Mouse (Mus musculus) induced T-regulatory cell, adult 2 months (primary cell): ENCODE results near the gene Eps8l1.
A peak's percentile ranks its signal among the peaks of the same experiment; 100 is the strongest.

Experiments
- DNase-seq: peaks from one replicate; pipeline ENCODE4 v3.0.0-alpha.2; 2012; ENCODE audit warnings: low read depth

Eps8l1 gene

GRCm38 (mm10) chr7:4478021-4478795 lies 17.7 kb downstream of the Eps8l1 start:
- DNase-seq = no peak

GRCm38 (mm10) chr7:4478796-4479291 lies 18.4 kb downstream of the Eps8l1 start:
- no peak for DNase-seq

- peak; percentile 74 for DNase-seq
Observed at GRCm38 (mm10) chr7:4479674-4480073, 19.2 kb downstream of the Eps8l1 start.

- no peak for DNase-seq
Observed at GRCm38 (mm10) chr7:4482281-4482680, 21.8 kb downstream of the Eps8l1 start.

GRCm38 (mm10) chr7:4491308-4491707 lies 30.8 kb downstream of the Eps8l1 start:
- no peak for DNase-seq

- peak; percentile 69 for DNase-seq
Observed at GRCm38 (mm10) chr7:4492284-4493224, 32.1 kb downstream of the Eps8l1 start.

- DNase-seq = no peak
Observed at GRCm38 (mm10) chr7:4493991-4494390, 33.5 kb downstream of the Eps8l1 start.

- DNase-seq = no peak
Observed at GRCm38 (mm10) chr7:4496468-4496867, 36.0 kb downstream of the Eps8l1 start.

- DNase-seq = no peak
Observed at GRCm38 (mm10) chr7:4497271-4497903, 36.9 kb downstream of the Eps8l1 start.

- DNase-seq = no peak
Observed at GRCm38 (mm10) chr7:4498251-4498650, 37.8 kb downstream of the Eps8l1 start.

- DNase-seq = no peak
Observed at GRCm38 (mm10) chr7:4499034-4499433, 38.6 kb downstream of the Eps8l1 start.

- DNase-seq = peak; percentile 80
Observed at GRCm38 (mm10) chr7:4500892-4501471, 40.5 kb downstream of the Eps8l1 start.

- peak; percentile 95 for DNase-seq
Observed at GRCm38 (mm10) chr7:4501558-4502397, 41.3 kb downstream of the Eps8l1 start, which contains the start of gene Ppp1r12c. Gene Ppp1r12c (minus strand): TSS chr7:4501680.

GRCm38 (mm10) chr7:4502421-4503090 lies 42.1 kb downstream of the Eps8l1 start:
- peak; percentile 51 for DNase-seq

GRCm38 (mm10) chr7:4503100-4503499 lies 42.6 kb downstream of the Eps8l1 start:
- DNase-seq = no peak

- no peak for DNase-seq
Observed at GRCm38 (mm10) chr7:4503858-4504257, 43.4 kb downstream of the Eps8l1 start.

GRCm38 (mm10) chr7:4504646-4505435 lies 44.4 kb downstream of the Eps8l1 start:
- DNase-seq = no peak

- DNase-seq = no peak
Observed at GRCm38 (mm10) chr7:4507220-4507619, 46.7 kb downstream of the Eps8l1 start.

- peak; percentile 39 for DNase-seq
Observed at GRCm38 (mm10) chr7:4508062-4508738, 47.7 kb downstream of the Eps8l1 start.
